Comparison of ENCODE assay signal across 8 mouse cellular contexts in genomic region chr7:81134614-81135067, GRCm38 (mm10). TPM values are rescaled to one million over a fixed set of nuclear protein-coding genes. Genes with fewer than 3 reads are reported as not detected.
DNase-seq lines count a peak whose midpoint lies in the region; ATAC-seq and TF ChIP-seq lines count a peak whose summit lies in the region.

No protein-coding gene starts in this region.

- ATAC-seq in forebrain, postnatal 0 days: peak; percentile 96
- peak; percentile 63 for ATAC-seq in liver, embryonic 11.5 days (replicated peaks; ENCODE audit: low FRiP score)

- peak; percentile 69 for DNase-seq in testis, postnatal 10 days (ENCODE audit: low spot score)
- DNase-seq in testis, postnatal 14 days (ENCODE audit: low spot score): no peak
- peak; percentile 63 for DNase-seq in forebrain, postnatal 0 days
- DNase-seq in heart, postnatal 10 days: peak; percentile 86 to 87
- peak; percentile 80 to 89 for DNase-seq in kidney, postnatal 25 days
- DNase-seq in liver, embryonic 11.5 days (ENCODE audit: low spot score): peak; percentile 54
- DNase-seq in thymus, postnatal 10 days (ENCODE audit: low spot score in 2 of 2): peak; percentile 15 to 49

- no peak for TF ChIP-seq POLR2A in myocyte (IDR thresholded peaks at IDR 0.05; ENCODE audit: insufficient read length, low read depth)

- no peaks in the 10 kb centered on the region for H3K79me2 ChIP-seq in myocyte (ENCODE audit: control insufficient read depth, insufficient read depth)

- no peaks in the 10 kb centered on the region for H3K36me3 ChIP-seq in forebrain, postnatal 0 days (ENCODE audit: insufficient read depth)
- no peaks in the 10 kb centered on the region for H3K36me3 ChIP-seq in liver, embryonic 11.5 days (ENCODE audit: control insufficient read depth, insufficient read depth, low read length)
- no peaks in the 10 kb centered on the region for H3K36me3 ChIP-seq in myocyte (ENCODE audit: control insufficient read depth, insufficient read depth)

- 33% methylated on average over 9 of the region's 9 CpGs for WGBS in forebrain, postnatal 0 days
- WGBS in liver, embryonic 11.5 days: 21% methylated on average over 9 of the region's 9 CpGs

- H3K27me3 ChIP-seq in forebrain, postnatal 0 days (ENCODE audit: insufficient read depth, low read length): no peaks in the 10 kb centered on the region
- H3K27me3 ChIP-seq in liver, embryonic 11.5 days (replicated peaks; ENCODE audit: control insufficient read depth, insufficient read depth, low read length): no peaks in the 10 kb centered on the region
- no peaks in the 10 kb centered on the region for H3K27me3 ChIP-seq in myocyte (ENCODE audit: control insufficient read depth, insufficient read depth, insufficient read length)

- peak overlapping the region; percentile 26 for H3K4me2 ChIP-seq in forebrain, postnatal 0 days (ENCODE audit: low read depth)
- H3K4me2 ChIP-seq in liver, embryonic 11.5 days: peak overlapping the region; percentile 41
- peak overlapping the region; percentile 46 for H3K4me2 ChIP-seq in myocyte (ENCODE audit: low read depth)

- peak; percentile 3; the same call in 1 of the 2 replicates for TF ChIP-seq CTCF in forebrain, postnatal 0 days (IDR thresholded peaks at IDR 0.05; ENCODE audit: low read depth)

- H3K9me3 ChIP-seq in forebrain, postnatal 0 days (ENCODE audit: low read length): no peaks in the 10 kb centered on the region
- H3K9me3 ChIP-seq in liver, embryonic 11.5 days (ENCODE audit: control insufficient read depth, low read length): no peaks in the 10 kb centered on the region

- H3K27ac ChIP-seq in forebrain, postnatal 0 days (ENCODE audit: low read depth, low read length): no peak overlapping the region
- H3K27ac ChIP-seq in liver, embryonic 11.5 days (ENCODE audit: low read depth, low read length): no peak overlapping the region

- H3K4me3 ChIP-seq in forebrain, postnatal 0 days (ENCODE audit: low read depth, low read length): no peak overlapping the region
- no peak overlapping the region for H3K4me3 ChIP-seq in liver, embryonic 11.5 days (ENCODE audit: low read depth, low read length)
- H3K4me3 ChIP-seq in myocyte: no peak overlapping the region

- H3K4me1 ChIP-seq in forebrain, postnatal 0 days (ENCODE audit: insufficient read depth): no peaks in the 10 kb centered on the region
- H3K4me1 ChIP-seq in liver, embryonic 11.5 days (replicated peaks; ENCODE audit: control insufficient read depth, insufficient read depth, low read length): peaks cover 6% of the 10 kb centered on the region; the same call in 1 of the 2 replicates

- intact Hi-C loops in heart, postnatal 10 days (cut with DNase I): no loop called here

- H3K9ac ChIP-seq in forebrain, postnatal 0 days: no peak overlapping the region
- H3K9ac ChIP-seq in liver, embryonic 11.5 days (ENCODE audit: low read depth, low read length): no peak overlapping the region

- no peak overlapping the region for H3ac ChIP-seq in myocyte (ENCODE audit: control insufficient read depth, insufficient read length)

TF ChIP-seq in myocyte, 11 proteins besides CTCF, POLR2A, EP300 and RAD21:
- TF ChIP-seq MYOD1 (IDR thresholded peaks at IDR 0.05; ENCODE audit: control insufficient read depth in 1 of 3, insufficient read length in 2 of 3, low read depth in 2 of 3) (no peak), E2F4 (IDR thresholded peaks at IDR 0.05; ENCODE audit: insufficient read depth) (no peak), CEBPB (IDR thresholded peaks at IDR 0.05; ENCODE audit: insufficient read depth, poor library complexity, severe bottlenecking) (peak; percentile 63), USF1 (IDR thresholded peaks at IDR 0.05; ENCODE audit: low read depth) (peak; percentile 30), TCF3 (IDR thresholded peaks at IDR 0.05; ENCODE audit: insufficient read length, low read depth) (no peak), POLR2AphosphoS2 (IDR thresholded peaks at IDR 0.05; ENCODE audit: insufficient read length, low read depth) (no peak), SRF (IDR thresholded peaks at IDR 0.05; ENCODE audit: control insufficient read depth, insufficient read length, low read depth) (no peak), MYOG (IDR thresholded peaks at IDR 0.05; ENCODE audit: control insufficient read depth in 1 of 3, insufficient read depth in 1 of 3, insufficient read length in 2 of 3, low read depth in 2 of 3) (no peak)
TF ChIP-seq in myocyte: peak in this region for 2.

RNA-seq across cellular contexts. Expression of gene Slc28a1, which starts 20.0 kb away (rescaled TPM):
- total RNA-seq in forebrain, postnatal 0 days (2014; rRNA removed): 0.48 TPM in 1 of 2 replicates, not detected in the other
- 0.12 TPM in 1 of 2 replicates, not detected in the other for polyA plus RNA-seq in forebrain, postnatal 0 days (2015; fragmentation: Nextera tagmentation; extraction: Ambion mirVana)
- total RNA-seq in heart, postnatal 10 days (2021): under 1 TPM; 0.20 to 0.53 TPM
- polyA plus RNA-seq in liver, embryonic 11.5 days (2014; fragmentation: Nextera tagmentation; extraction: Ambion mirVana): 0.58 and 0.67 TPM in 2 replicates
- not detected for polyA plus RNA-seq in myocyte (2012; fragmentation: generic; extraction: Trizol)
